Mouse (Mus musculus): ENCODE measurements around the gene Adap1. TPM values are rescaled to one million over a fixed set of nuclear protein-coding genes. Genes with fewer than 3 reads are reported as not detected.

The Adap1 gene
- polyA plus RNA-seq, 1 experiment from 2014 or later = 2.5 TPM

DNA sequence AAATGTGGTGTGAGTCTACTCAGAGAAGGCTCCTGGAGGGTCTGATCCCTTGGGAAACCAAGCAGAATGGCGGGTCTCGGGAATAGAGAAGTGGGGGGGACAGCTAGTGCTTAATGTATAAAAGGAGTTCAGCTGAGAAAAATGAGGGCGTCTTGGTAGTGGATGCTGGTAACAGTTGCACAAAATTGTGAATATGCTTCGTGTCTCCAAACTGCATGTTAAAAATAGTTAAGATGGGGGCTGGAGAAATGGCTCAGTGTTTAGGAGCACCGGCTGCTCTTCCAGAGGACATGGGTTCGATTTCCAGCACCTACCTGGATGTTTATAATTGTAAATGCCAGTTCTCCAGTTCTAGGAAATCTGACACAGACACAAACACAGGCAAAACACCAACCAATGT, 4.1 kb downstream of the Adap1 start:
- Histone ChIP-seq H3K9ac (no peak overlapping the region), H3K4me1 (peaks cover 21% of the 10 kb centered on the region; the same call in 1 of the 2 replicates), H3K4me2 (replicated peaks) (no peak overlapping the region), H3K9me3 (replicated peaks) (no peaks in the 10 kb centered on the region), H3K36me3 (no peaks in the 10 kb centered on the region), H3K27ac (replicated peaks) (no peak overlapping the region), H3K27me3 (peaks cover 39% of the 10 kb centered on the region), H3K4me3 (replicated peaks) (no peak overlapping the region)
- WGBS = 73% methylated on average over 6 of the region's 6 CpGs
- no peak for ATAC-seq (ENCODE audit: insufficient number of reproducible peaks, low FRiP score, low TSS enrichment, low read depth)

DNA sequence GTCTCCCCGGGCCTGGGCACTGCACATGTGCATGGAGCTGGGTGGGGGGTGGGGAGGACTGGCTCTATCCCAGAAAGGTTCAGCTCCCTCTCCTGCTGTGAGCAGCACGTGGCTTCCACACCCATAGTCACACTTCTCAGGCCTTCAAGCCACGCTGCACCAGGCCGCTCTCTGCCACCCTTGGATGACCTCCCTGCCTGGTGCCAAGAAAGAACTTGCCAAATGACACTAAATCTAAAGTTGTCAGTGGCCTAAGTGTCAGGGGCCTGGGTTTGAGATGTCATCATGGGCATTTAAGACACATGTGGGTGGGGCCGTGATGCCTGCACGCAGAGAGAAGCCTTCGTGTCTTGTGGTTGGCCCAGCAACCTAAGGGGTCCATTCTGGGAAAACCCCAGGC, 5.0 kb downstream of the Adap1 start:
- Histone ChIP-seq H3K36me3 (no peaks in the 10 kb centered on the region), H3K4me1 (peaks cover 17% of the 10 kb centered on the region; the same call in 1 of the 2 replicates)

GRCm38 (mm10) chr5:139317751-139318504, 7.5 kb downstream of the Adap1 start:
- Histone ChIP-seq H3K4me1 (no peaks in the 10 kb centered on the region), H3K4me3 (replicated peaks) (no peak overlapping the region), H3K9me3 (replicated peaks) (no peaks in the 10 kb centered on the region), H3K27me3 (peaks cover 5% of the 10 kb centered on the region; the same call in 1 of the 2 replicates), H3K36me3 (no peaks in the 10 kb centered on the region), H3K9ac (no peak overlapping the region), H3K4me2 (replicated peaks) (no peak overlapping the region), H3K27ac (replicated peaks) (no peak overlapping the region)
- 65% methylated on average over 21 of the region's 21 CpGs for WGBS
- ATAC-seq (ENCODE audit: insufficient number of reproducible peaks, low FRiP score, low TSS enrichment, low read depth) = no peak

More for the DNA sequence above, 5.0 kb downstream of the Adap1 start:
- Histone ChIP-seq H3K27me3 (peaks cover 30% of the 10 kb centered on the region), H3K27ac (replicated peaks) (no peak overlapping the region), H3K9ac (no peak overlapping the region), H3K9me3 (replicated peaks) (no peaks in the 10 kb centered on the region), H3K4me3 (replicated peaks) (no peak overlapping the region), H3K4me2 (replicated peaks) (no peak overlapping the region)
- ATAC-seq (ENCODE audit: insufficient number of reproducible peaks, low FRiP score, low TSS enrichment, low read depth) = no peak
- WGBS = 82% methylated on average over 7 of the region's 7 CpGs

DNA sequence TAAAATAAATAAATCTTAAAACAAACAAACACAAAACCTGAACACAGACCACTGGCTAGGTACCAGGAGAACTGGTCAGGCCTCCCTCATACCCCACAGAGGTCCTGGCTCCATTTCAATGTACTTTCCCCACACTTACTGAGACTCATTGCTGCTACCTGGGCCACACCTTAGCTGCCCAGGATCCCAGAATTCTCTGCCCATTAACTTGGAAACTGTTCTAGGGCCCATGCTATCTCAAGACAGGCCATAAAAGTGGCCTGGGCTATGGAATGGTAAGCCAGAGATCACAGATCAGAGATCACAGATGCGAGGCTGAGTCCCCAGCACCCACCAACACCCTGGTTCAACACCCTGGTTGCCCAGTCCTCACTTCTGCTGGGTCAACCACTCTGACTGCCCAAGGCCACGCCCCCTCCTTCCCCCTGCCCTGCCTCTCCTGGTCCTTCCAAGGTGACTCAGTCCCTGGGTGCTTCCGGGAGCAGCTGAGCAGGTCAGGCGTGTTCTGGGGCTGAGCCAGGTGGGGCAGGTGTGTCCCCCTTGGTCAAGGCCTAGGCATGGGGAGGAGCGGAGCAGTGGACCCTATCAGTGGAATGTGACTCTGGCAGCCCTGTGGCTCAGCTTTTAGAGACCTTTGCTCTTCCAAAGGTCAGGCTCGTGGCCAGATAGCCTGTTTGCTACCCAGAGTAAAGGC, 8.3 kb downstream of the Adap1 start:
- no peaks in the 10 kb centered on the region for H3K4me1 ChIP-seq
- no peak overlapping the region for H3K4me3 ChIP-seq (replicated peaks)
- H3K27me3 ChIP-seq = no peaks in the 10 kb centered on the region
- no peak overlapping the region for H3K4me2 ChIP-seq (replicated peaks)
- H3K9ac ChIP-seq = no peak overlapping the region
- H3K36me3 ChIP-seq = no peaks in the 10 kb centered on the region
- WGBS = 63% methylated on average over 6 of the region's 6 CpGs
- no peak overlapping the region for H3K27ac ChIP-seq (replicated peaks)
- no peak for ATAC-seq (ENCODE audit: insufficient number of reproducible peaks, low FRiP score, low TSS enrichment, low read depth)
- H3K9me3 ChIP-seq (replicated peaks) = no peaks in the 10 kb centered on the region

- Histone ChIP-seq H3K4me3 (replicated peaks) (no peak overlapping the region), H3K4me1 (no peaks in the 10 kb centered on the region), H3K27ac (replicated peaks) (no peak overlapping the region), H3K27me3 (no peaks in the 10 kb centered on the region), H3K4me2 (replicated peaks) (no peak overlapping the region), H3K9ac (no peak overlapping the region), H3K36me3 (no peaks in the 10 kb centered on the region), H3K9me3 (replicated peaks) (no peaks in the 10 kb centered on the region)
- WGBS = 85% methylated on average over 12 of the region's 12 CpGs
- no peak for ATAC-seq (ENCODE audit: insufficient number of reproducible peaks, low FRiP score, low TSS enrichment, low read depth)
These were observed 10.3 kb downstream of the Adap1 start for GRCm38 (mm10) chr5:139314941-139315642.

DNA sequence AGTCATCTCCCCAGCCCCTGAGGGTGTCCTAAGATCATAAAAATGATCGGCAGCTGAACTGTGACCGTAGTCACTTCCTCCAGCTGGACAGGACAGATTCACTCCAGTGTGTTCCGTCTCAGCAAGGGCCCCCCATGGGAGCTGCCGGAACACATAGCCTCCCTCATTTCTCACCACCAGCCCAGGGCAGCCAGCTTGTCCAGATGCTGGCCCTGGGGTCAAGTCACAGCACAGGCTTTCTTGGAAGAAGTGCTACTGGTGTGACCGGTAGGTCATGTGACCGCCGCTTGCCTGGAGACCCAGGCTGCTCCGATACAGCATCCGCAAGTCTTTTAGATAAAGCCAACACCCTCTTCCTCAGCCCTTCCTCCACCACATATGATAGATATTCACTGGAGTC, 11.9 kb downstream of the Adap1 start:
- Histone ChIP-seq H3K9me3 (replicated peaks) (no peaks in the 10 kb centered on the region), H3K4me3 (replicated peaks) (no peak overlapping the region), H3K4me1 (no peaks in the 10 kb centered on the region), H3K36me3 (no peaks in the 10 kb centered on the region), H3K27me3 (no peaks in the 10 kb centered on the region), H3K9ac (no peak overlapping the region), H3K27ac (replicated peaks) (no peak overlapping the region), H3K4me2 (replicated peaks) (no peak overlapping the region)
- ATAC-seq (ENCODE audit: insufficient number of reproducible peaks, low FRiP score, low TSS enrichment, low read depth) = no peak
- 72% methylated on average over 9 of the region's 9 CpGs for WGBS

DNA sequence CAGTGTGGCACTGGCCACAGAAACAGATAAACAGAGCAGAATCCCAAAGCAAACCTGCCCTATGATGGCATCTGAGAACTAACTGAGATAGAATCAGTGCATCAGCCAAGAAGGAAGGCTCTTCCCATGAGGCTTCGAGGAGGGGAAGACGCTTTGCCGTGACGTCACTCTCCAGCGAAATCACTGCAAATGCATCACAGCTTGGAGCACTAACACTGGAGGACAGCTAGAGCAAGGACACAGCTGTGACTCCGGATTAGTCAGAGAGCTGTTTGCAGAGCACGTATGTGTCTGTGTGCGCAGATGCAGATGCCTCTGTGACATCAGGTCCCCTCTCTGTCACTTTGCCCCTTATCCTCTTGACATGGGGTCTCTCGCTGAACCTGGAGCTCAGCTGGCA, 13.6 kb downstream of the Adap1 start:
- H3K4me2 ChIP-seq (replicated peaks) = no peak overlapping the region
- no peak for ATAC-seq (ENCODE audit: insufficient number of reproducible peaks, low FRiP score, low TSS enrichment, low read depth)
- no peaks in the 10 kb centered on the region for H3K9me3 ChIP-seq (replicated peaks)
- H3K4me3 ChIP-seq (replicated peaks) = no peak overlapping the region
- no peak overlapping the region for H3K9ac ChIP-seq
- H3K36me3 ChIP-seq = no peaks in the 10 kb centered on the region
- no peaks in the 10 kb centered on the region for H3K4me1 ChIP-seq
- no peak overlapping the region for H3K27ac ChIP-seq (replicated peaks)
- WGBS = 83% methylated on average over 9 of the region's 9 CpGs
- no peaks in the 10 kb centered on the region for H3K27me3 ChIP-seq

GRCm38 (mm10) chr5:139310477-139310876, 14.9 kb downstream of the Adap1 start:
- Histone ChIP-seq H3K9ac (no peak overlapping the region), H3K27ac (replicated peaks) (no peak overlapping the region), H3K36me3 (no peaks in the 10 kb centered on the region), H3K27me3 (no peaks in the 10 kb centered on the region), H3K4me2 (replicated peaks) (no peak overlapping the region), H3K9me3 (replicated peaks) (no peaks in the 10 kb centered on the region), H3K4me1 (no peaks in the 10 kb centered on the region), H3K4me3 (replicated peaks) (no peak overlapping the region)
- no peak for ATAC-seq (ENCODE audit: insufficient number of reproducible peaks, low FRiP score, low TSS enrichment, low read depth)
- WGBS = 83% methylated on average over 4 of the region's 4 CpGs

DNA sequence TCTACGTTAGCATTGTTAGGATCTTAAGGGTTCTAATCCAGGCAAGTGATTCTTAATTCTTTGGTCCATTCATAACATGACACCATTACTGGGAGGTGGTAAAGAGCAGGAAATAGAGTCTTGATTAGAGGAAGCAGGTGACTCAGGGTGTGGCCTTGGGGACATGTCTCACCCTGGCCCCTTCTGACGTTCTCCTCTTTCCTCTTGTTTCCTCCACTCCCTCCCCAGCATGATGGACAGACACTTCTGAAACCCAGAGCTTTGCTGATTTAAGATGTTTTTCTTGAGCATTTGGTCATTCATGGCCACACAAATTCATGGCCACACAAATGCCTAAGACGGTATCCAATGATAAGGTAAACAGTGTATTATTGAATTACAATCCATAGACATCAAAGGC, 15.5 kb downstream of the Adap1 start:
- ATAC-seq (ENCODE audit: insufficient number of reproducible peaks, low FRiP score, low TSS enrichment, low read depth) = no peak
- 61% methylated on average over 3 of the region's 3 CpGs for WGBS
- no peaks in the 10 kb centered on the region for H3K27me3 ChIP-seq

GRCm38 (mm10) chr5:139303646-139304061, 21.8 kb downstream of the Adap1 start:
- H3K9me3 ChIP-seq (replicated peaks) = no peaks in the 10 kb centered on the region
- 86% methylated on average over 9 of the region's 9 CpGs for WGBS

More for the DNA sequence above, 15.5 kb downstream of the Adap1 start:
- no peak overlapping the region for H3K4me3 ChIP-seq (replicated peaks)
- no peak overlapping the region for H3K4me2 ChIP-seq (replicated peaks)
- H3K27ac ChIP-seq (replicated peaks) = no peak overlapping the region
- no peaks in the 10 kb centered on the region for H3K4me1 ChIP-seq
- H3K36me3 ChIP-seq = no peaks in the 10 kb centered on the region
- H3K9ac ChIP-seq = no peak overlapping the region
- no peaks in the 10 kb centered on the region for H3K9me3 ChIP-seq (replicated peaks)

GRCm38 (mm10) chr5:139302101-139302500, 23.3 kb downstream of the Adap1 start:
- Histone ChIP-seq H3K27ac (replicated peaks) (no peak overlapping the region), H3K9ac (no peak overlapping the region), H3K4me3 (replicated peaks) (no peak overlapping the region), H3K27me3 (no peaks in the 10 kb centered on the region), H3K4me1 (0 out of 2 replicates have a peak, but pooled peaks cover 8% of the 10 kb centered on the region), H3K36me3 (no peaks in the 10 kb centered on the region), H3K9me3 (replicated peaks) (no peaks in the 10 kb centered on the region), H3K4me2 (replicated peaks) (no peak overlapping the region)
- 83% methylated on average over 6 of the region's 6 CpGs for WGBS
- no peak for ATAC-seq (ENCODE audit: insufficient number of reproducible peaks, low FRiP score, low TSS enrichment, low read depth)

More at GRCm38 (mm10) chr5:139303646-139304061, 21.8 kb downstream of the Adap1 start:
- no peak overlapping the region for H3K27ac ChIP-seq (replicated peaks)
- H3K4me3 ChIP-seq (replicated peaks) = no peak overlapping the region
- no peak overlapping the region for H3K9ac ChIP-seq
- no peak for ATAC-seq (ENCODE audit: insufficient number of reproducible peaks, low FRiP score, low TSS enrichment, low read depth)
- H3K36me3 ChIP-seq = no peaks in the 10 kb centered on the region
- H3K27me3 ChIP-seq = no peaks in the 10 kb centered on the region
- H3K4me1 ChIP-seq = 0 out of 2 replicates have a peak, but pooled peaks cover 8% of the 10 kb centered on the region
- no peak overlapping the region for H3K4me2 ChIP-seq (replicated peaks)
